Comparison of ENCODE assay signal across 8 mouse cellular contexts in the genomic region with DNA sequence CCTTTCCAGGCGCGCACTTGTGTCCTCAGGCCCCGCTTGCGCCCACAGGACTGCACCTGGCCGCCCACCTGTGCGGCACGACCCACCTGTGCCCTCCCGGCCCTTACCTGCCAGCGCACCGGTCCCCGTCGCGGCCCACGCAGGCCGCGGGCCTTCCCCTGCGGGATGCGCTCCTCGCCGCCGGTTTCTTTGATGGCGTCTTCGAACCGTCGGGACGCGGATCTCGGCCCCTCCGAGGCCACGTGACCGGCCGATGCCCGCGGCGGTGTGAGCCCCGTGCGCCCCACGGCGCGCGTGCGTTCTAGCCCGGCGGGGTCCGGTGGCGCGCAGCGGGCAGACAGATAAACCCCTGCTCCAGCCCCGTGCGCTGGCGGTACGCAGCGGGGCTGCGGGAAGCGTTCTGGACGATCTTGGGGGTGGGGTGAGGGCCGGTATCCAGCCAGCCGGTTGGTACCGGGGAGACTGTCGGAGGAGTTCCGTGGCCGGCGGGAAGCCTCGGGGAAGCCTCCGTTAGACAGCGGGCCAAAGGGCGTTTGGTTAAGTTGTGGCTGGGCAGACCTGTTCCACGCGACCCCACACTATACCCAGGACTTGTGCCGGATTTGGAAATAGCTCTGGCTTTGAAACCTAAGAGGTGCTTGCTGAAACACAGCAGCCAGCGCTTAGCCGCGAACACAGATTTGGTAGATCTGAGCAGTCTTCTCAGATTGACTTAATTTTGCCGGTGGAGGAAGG. TPM values are rescaled to one million over a fixed set of nuclear protein-coding genes. Genes with fewer than 3 reads are reported as not detected.
DNase-seq lines count a peak whose midpoint lies in the region; ATAC-seq and TF ChIP-seq lines count a peak whose summit lies in the region.

A gene (minus strand): TSS at position 647 of the 735 bp plus-strand sequence.

- no peaks in the 10 kb centered on the region for H3K9me3 ChIP-seq in limb, embryonic 15.5 days

- H3ac ChIP-seq in C2C12 (ENCODE audit: control insufficient read depth, insufficient read length, low read depth), result peak within 1 kb of the TSS; percentile 79

- ATAC-seq in limb, embryonic 15.5 days (ENCODE audit: insufficient number of reproducible peaks, low FRiP score, low TSS enrichment, low read depth), result no peak

- peaks cover 2% of the 10 kb centered on the region; the same call in 1 of the 2 replicates for H3K4me1 ChIP-seq in heart, adult 2 months (ENCODE audit: control insufficient read depth, insufficient read depth, low read length)
- peaks cover 22% of the 10 kb centered on the region for H3K4me1 ChIP-seq in limb, embryonic 15.5 days

- peak; percentile 3 for DNase-seq in T-cell, adult 2 months (ENCODE audit: low spot score)
- DNase-seq in embryo, embryonic 11 days, result peak; percentile 78
- peak; percentile 59 to 67 for DNase-seq in heart, adult 2 months
- peak; percentile 71 for DNase-seq in kidney, adult 18-20 months
- DNase-seq in neural tube, embryonic 10.5 days (ENCODE audit: extremely low spot score, low spot score), result peak; percentile 69
- DNase-seq in thymus, postnatal 4 days, result peak; percentile 46

- TF ChIP-seq POLR2A in heart, adult 2 months (IDR thresholded peaks at IDR 0.05; ENCODE audit: insufficient read depth, low read depth, low read length), result no peak

- peaks cover 17% of the 10 kb centered on the region for H3K79me3 ChIP-seq in C2C12 (ENCODE audit: low read depth)

- 1% methylated on average over 73 of the region's 74 CpGs for WGBS in heart, adult 2 months
- under 1% methylated on average over 73 of the region's 74 CpGs for WGBS in limb, embryonic 15.5 days

- no peaks in the 10 kb centered on the region for H3K27me3 ChIP-seq in C2C12 (ENCODE audit: control insufficient read depth, insufficient read depth, insufficient read length)
- no peaks in the 10 kb centered on the region for H3K27me3 ChIP-seq in heart, adult 2 months (ENCODE audit: control insufficient read depth, insufficient read depth, low read length)
- no peaks in the 10 kb centered on the region for H3K27me3 ChIP-seq in limb, embryonic 15.5 days

- TF ChIP-seq CTCF in C2C12 (IDR thresholded peaks at IDR 0.05; ENCODE audit: control insufficient read depth, insufficient read depth, insufficient read length), result no peak
- TF ChIP-seq CTCF in heart, adult 2 months (IDR thresholded peaks at IDR 0.05), result no peak

- peak within 1 kb of the TSS; percentile 100 for H3K4me2 ChIP-seq in limb, embryonic 15.5 days

- peaks cover 55% of the 10 kb centered on the region for H3K79me2 ChIP-seq in C2C12 (ENCODE audit: control insufficient read depth, insufficient read depth)
- H3K79me2 ChIP-seq in heart, adult 2 months (replicated peaks; ENCODE audit: control insufficient read depth, insufficient read depth, low read length), result peaks cover 3% of the 10 kb centered on the region; the same call in 1 of the 2 replicates

- intact Hi-C loops in heart, adult 2 months (cut with DNase I), result loop anchor here (2.0 kb wide), 1 partner anchor 61 kb away; no protein-coding TSS in a partner anchor

- H3K4me3 ChIP-seq in C2C12 (ENCODE audit: insufficient read depth, poor library complexity, severe bottlenecking), result peak within 1 kb of the TSS; percentile 71
- peak within 1 kb of the TSS; percentile 63 for H3K4me3 ChIP-seq in heart, adult 2 months
- H3K4me3 ChIP-seq in limb, embryonic 15.5 days, result peak within 1 kb of the TSS; percentile 88

- no peaks in the 10 kb centered on the region for H3K36me3 ChIP-seq in C2C12 (ENCODE audit: control insufficient read depth, insufficient read depth)
- H3K36me3 ChIP-seq in heart, adult 2 months (ENCODE audit: control insufficient read depth, insufficient read depth, low read length), result peaks cover 2% of the 10 kb centered on the region
- H3K36me3 ChIP-seq in limb, embryonic 15.5 days, result no peaks in the 10 kb centered on the region

- H3K9ac ChIP-seq in heart, adult 2 months (ENCODE audit: low read depth, low read length), result peak within 1 kb of the TSS; percentile 87
- H3K9ac ChIP-seq in limb, embryonic 15.5 days, result peak within 1 kb of the TSS; percentile 80

- H3K27ac ChIP-seq in heart, adult 2 months, result peak within 1 kb of the TSS; percentile 78
- H3K27ac ChIP-seq in limb, embryonic 15.5 days, result peak within 1 kb of the TSS; percentile 84

- no peak for TF ChIP-seq EP300 in heart, adult 2 months (IDR thresholded peaks at IDR 0.05; ENCODE audit: insufficient read depth, low read depth, low read length)

TF ChIP-seq in C2C12, 6 proteins besides CTCF, POLR2A, EP300 and RAD21:
- TF ChIP-seq MAX (IDR thresholded peaks at IDR 0.05) (peak; percentile 29), FOSL1 (IDR thresholded peaks at IDR 0.05; ENCODE audit: insufficient read depth, low read length, poor library complexity, severe bottlenecking) (no peak), USF1 (IDR thresholded peaks at IDR 0.05; ENCODE audit: low read depth) (peak; percentile 72)

RNA-seq across cellular contexts. Expression of the gene that starts here (rescaled TPM):
- polyA plus RNA-seq in C2C12 (2012; fragmentation: generic; extraction: Trizol), result 0.44 TPM
- 1 to 10 TPM; 3.8 to 6.3 TPM for total RNA-seq in heart, adult 2 months (2021)
- 2.5 and 3.5 TPM in 2 replicates for polyA plus RNA-seq in heart, adult 2 months (2012; rRNA removed)
- 3.4 and 4.5 TPM in 2 replicates for polyA plus RNA-seq in limb, embryonic 15.5 days (2015; fragmentation: Nextera tagmentation; extraction: Ambion mirVana)

Comparison
In these comparisons a context has a peak if more than half of its experiments do, and no peak if none do; other contexts are left out.
1. DNase-seq: peak in every context shown above with its lines; median percentile 78 in embryo, embryonic 11 days; 71 in kidney, adult 18-20 months; 69 in neural tube, embryonic 10.5 days; 63 in heart, adult 2 months; 46 in thymus, postnatal 4 days; 3 in T-cell, adult 2 months.